15 mouse cellular contexts compared by ENCODE assay signal in the genomic region with DNA sequence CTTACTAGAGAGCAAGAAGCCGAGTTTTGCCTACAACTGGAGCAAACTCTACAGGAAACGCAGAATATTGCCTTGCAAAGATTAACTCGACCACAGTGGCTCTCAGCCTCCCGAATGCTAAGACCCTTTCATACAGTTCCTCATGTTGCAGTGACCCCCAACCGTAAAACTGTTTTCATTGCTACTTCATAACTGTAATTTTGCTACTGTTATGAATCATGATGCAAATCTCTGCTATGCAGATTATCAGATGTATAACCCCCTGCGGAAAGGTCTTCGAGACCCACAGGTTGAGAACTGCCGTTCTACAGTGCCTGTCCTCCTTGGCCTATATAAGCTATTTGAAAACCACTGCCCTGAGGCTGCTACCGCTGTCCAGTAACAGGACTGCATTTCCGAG.
"Had no signal": no experiment of that assay in that cellular context is flagged by ENCODE, and none has a peak within 500 bp of the region (broad histone marks: within the 10 kb centered on the region; RNA-seq: fewer than 3 reads in every experiment).

No protein-coding gene starts in this region.

- H3K4me3 ChIP-seq: intestine, embryonic 15.5 days; left cerebral cortex, adult 2 months; lung, embryonic 15.5 days; midbrain, embryonic 10.5 days; neural tube, embryonic 13.5 days; stomach, embryonic 15.5 days had no signal

- H3K9me3 ChIP-seq: intestine, embryonic 15.5 days; lung, embryonic 15.5 days; midbrain, embryonic 10.5 days; neural tube, embryonic 13.5 days; stomach, embryonic 15.5 days had no signal

- H3K27ac ChIP-seq: intestine, embryonic 15.5 days; left cerebral cortex, adult 2 months; lung, embryonic 15.5 days; midbrain, embryonic 10.5 days; neural tube, embryonic 13.5 days; stomach, embryonic 15.5 days had no signal

- DNase-seq: kidney, adult 18-20 months; kidney, postnatal 10 days; lung, postnatal 36 days; midbrain, embryonic 14.5 days; retina, postnatal 1 day; right cerebral cortex, postnatal 14 days; thymus, adult 2 months; thymus, postnatal 25 days had no signal

- H3K36me3 ChIP-seq: intestine, embryonic 15.5 days; midbrain, embryonic 10.5 days; neural tube, embryonic 13.5 days had no signal

- H3K27me3 ChIP-seq: intestine, embryonic 15.5 days; lung, embryonic 15.5 days; neural tube, embryonic 13.5 days; stomach, embryonic 15.5 days had no signal

- H3K9ac ChIP-seq: intestine, embryonic 15.5 days; lung, embryonic 15.5 days; neural tube, embryonic 13.5 days; stomach, embryonic 15.5 days had no signal

- ATAC-seq: intestine, embryonic 15.5 days had no signal

- H3K4me2 ChIP-seq: intestine, embryonic 15.5 days; liver, embryonic 11.5 days; lung, embryonic 15.5 days; neural tube, embryonic 13.5 days; stomach, embryonic 15.5 days had no signal
